Mouse (Mus musculus) gastrocnemius, postnatal 14 days (tissue): ENCODE measurements around the gene Dlgap1. TPM values are rescaled to one million over a fixed set of nuclear protein-coding genes. Genes with fewer than 3 reads are reported as not detected.

Experiments
- DNase-seq: peaks from one replicate; pipeline ENCODE4 v3.0.0; 2021; ENCODE audit warnings: mixed read lengths
- intact Hi-C: fragments of 180-260 bp; cut with DNase I; formaldehyde crosslinking; loops from one replicate; pipeline ENCODE4 v1.15.1; 2025; ENCODE audit warnings: low total_unique reads
- long read RNA-seq, 2 experiments: library from polyadenylated mRNA; stranded (forward); transcript quantifications; one replicate each; pipeline ENCODE4 v2.0.0; 2021
- total RNA-seq, 2 experiments: library from RNA; stranded (reverse); gene quantifications; 2 replicates each; pipeline ENCODE4 v1.2.3; 2021

Dlgap1 gene
- total RNA-seq = under 1 TPM; 0.40 to 0.47 TPM
- long read RNA-seq, experiment 1, partial matches to known transcripts = 0 of 1 reads
- long read RNA-seq, experiment 1, other reads (novel, unspliced or antisense) = 1 of 1 reads
- long read RNA-seq, experiment 2, partial matches to known transcripts = 0 of 1 reads
- long read RNA-seq, experiment 2, other reads (novel, unspliced or antisense) = 1 of 1 reads

DNA sequence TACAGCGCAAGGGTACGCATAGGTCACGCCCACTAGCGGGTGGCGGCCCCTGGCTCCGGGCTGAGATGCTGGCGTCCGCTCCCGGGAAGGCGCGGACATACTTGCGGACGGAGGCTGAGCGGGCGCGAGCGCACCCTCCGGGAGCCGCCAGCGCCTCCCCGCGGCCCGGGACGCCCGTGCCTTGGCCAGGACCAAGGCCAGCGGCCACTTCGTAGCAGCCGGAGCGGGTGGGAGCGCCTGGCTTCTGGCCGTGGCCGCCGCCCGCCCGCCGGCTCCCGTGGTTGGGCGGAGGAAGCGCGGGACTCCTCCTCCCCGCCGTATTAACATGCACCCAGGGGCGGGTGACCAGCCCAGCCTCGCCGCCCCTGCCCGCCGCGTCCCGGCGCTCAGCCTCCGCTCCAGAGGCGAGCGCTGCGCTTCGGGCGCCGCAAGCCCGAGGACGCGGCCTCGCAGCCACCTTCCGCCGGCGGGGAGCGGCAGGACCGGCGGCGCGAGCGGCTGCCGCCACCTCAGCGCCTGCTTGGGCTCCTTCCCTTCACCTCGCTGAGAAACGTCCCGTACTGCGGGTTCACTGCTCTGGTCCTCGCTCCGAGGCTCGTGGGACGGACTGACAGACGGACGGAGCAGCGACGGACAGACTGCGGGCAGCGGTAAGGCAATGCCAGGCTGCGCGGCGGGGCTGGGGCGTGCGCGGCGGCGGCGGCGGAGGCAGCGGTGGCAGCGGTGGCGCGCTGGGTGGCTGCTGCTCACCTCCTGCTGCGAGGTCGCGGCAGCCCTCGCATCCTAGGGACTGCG lies at the start of gene Dlgap1:
TSS of gene Dlgap1 (plus strand) at position 53 of the 795 bp plus-strand sequence.
- intact Hi-C loops = no loop called here
- DNase-seq = peak; percentile 72

DNA sequence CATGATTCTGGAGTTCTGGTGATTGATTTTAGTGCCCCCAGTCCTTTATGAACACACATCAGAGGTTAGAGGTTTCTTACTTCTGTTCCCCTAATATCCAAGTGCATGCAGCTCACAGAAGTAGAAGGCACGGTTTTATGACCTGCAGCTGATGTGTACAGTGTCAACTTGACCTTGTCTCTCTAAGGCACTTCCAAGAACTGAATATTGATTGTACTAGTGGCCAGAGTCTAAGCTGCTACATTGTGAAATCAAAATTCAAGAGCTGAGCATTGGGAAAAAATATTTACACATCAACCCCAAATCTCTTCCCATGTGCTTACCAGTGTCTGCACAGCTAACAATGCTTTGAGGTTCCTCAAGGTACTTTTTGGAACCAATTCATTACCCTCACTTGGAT lies 13.9 kb upstream of the Dlgap1 start:
- no peak for DNase-seq
- intact Hi-C loops = no loop called here

DNA sequence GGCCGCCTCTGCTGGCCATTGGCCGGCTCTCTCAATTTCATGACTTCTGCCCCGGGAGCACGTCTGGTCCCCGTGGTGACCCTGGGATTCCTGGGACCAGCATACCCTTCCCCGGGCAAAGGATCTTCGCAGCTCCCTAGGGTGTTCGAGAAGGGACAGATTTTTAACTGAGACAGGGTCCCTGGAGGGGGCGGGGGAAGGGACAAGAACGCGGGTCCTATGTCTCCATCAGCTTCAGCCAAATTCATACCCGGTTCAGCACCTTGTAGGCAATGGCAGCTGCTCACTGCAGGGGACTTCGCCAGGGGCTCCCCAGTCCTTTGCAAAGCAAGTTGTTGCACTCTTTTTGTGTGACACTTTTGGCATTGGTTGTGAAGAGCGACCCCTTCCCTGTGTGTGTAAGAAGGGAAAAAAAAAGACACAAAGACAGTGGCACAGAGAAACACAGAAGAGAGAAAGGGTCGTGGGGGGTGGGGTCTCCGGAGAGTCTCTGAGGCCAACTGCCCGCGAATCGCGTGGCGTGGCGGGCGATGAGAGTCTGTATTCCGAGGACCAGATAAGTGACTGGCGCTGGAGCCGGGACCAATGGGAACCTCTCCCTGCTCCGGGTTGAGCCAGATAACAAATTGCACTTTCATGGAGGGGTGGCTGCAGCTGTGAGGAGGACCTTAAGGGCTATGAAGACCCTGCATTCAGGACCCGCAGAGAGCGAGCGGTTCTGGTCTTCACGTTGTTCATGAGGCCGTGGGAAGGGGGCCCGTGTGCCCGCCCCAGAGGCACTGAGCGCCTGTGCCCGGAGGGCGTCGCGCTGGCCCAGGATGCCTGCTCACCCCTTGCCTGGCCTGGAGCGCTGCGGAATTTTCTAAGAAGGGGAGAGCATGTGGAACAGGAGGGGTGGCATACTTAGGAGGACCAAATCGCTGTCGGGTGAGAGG lies 1.2 kb downstream of the Dlgap1 start:
- no peak for DNase-seq
- intact Hi-C loops = no loop called here

DNA sequence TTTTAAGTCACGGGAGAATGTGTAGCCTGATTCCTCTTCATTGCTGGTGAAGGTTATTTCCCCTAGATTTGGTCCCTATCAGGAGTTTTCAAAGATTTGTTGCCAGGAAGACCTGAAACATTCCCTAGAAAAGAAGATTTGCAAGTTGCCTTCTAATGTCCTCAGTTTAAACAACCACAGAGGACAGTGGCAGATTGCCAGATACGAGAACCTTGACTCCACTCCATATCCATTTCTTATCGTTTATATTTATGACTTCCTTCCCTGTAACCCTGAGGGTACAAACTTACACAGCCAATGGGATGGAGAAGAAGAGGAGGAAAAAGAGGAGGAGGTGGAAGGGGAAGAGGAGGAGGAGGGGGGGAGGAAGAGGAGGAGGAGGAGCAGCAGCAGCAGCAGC lies 4.2 kb downstream of the Dlgap1 start:
- no peak for DNase-seq
- intact Hi-C loops = no loop called here

DNA sequence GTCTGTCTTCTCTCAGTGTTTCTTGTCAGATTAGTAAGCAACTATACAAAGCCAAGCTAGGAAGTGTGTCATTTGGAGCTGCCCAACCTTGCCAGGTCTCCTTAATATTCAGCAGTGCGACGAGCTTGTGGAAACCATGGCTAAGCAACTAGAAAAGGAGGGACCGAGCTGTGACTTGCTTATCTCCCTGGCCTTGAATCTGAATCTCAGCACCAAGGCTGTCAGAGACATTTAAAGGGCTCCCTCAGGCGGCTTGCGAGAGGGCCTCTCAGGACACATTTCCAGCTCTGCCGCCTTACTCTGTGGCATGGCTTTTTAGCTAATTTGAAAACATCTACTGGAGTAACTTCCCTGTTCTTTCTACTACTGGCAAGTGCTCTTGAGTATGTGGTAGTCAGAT lies 5.1 kb downstream of the Dlgap1 start:
- no peak for DNase-seq
- intact Hi-C loops = no loop called here

DNA sequence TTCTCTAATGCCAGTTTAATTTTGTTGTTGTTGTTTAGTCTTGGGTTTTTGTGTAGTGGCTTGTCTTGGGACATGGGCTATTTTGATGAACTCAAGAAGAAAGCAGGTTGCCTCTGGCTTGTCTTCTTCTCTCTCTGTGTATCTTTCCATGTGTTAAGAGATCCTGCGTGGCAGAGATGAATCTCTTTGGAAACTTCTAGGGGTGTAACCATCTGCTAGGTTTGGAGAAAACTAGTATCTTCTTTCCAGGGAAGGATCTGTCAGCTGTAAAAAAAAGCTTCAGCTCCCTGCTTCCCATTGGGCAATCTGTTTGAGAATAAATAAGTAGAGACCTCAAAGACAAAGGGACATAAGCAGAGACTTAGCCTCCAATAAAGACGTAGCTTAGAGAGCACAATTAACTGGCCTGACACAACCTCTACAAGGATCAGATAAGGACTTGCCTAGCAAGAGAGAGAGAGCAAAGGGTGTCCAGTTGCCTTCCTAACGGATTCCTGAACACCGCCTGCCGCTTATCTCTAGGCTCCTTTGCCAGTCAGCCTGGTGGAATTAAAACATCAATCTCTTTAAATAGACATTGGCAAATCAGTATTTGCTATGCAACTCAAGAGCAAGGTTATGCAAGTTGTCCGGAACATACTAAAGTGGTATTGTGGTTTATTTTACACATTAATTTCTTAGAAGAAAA lies 13.5 kb downstream of the Dlgap1 start:
- intact Hi-C loops = no loop called here
- no peak for DNase-seq

DNA sequence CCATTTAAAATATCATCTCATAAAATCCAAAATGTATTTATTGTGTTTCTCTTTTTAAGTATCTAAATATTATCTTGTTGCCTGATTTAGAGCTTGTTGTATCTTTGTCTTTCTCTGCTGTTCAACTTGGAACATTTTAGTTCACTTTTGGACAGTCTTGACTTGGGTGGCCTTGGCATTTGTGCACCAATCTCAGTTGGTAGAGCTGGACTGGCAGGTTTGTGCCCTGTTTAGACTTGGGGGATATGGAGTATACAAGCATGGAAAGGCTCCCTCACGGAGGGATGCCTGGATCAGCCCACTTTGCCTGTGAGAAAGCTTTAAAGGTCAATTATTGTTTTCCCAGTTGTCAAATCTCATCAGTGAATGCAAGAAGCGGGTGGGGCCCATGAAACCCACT lies 27.5 kb downstream of the Dlgap1 start:
- no peak for DNase-seq

DNA sequence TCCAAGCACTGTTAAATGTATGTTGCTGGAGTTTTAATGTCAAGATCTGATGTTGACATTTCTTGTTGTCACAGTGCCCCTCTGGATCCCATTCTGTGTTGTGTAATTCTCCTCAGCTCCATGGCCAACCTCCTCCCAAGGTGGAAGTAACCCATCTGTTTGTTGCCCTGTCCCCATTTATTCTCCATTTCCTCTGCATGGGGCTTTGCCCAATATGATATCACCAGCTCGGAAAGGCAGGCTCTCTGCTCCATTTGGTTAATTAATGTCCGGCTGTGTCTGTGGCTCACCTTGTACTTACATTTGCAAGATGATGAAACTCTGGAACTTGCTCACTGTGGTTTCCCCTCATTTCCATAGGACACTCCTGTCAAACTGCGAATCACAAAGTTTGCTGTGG lies 33.2 kb downstream of the Dlgap1 start:
- intact Hi-C loops = no loop called here
- DNase-seq = no peak

More for the DNA sequence above, 27.5 kb downstream of the Dlgap1 start:
- intact Hi-C loops = no loop called here

DNA sequence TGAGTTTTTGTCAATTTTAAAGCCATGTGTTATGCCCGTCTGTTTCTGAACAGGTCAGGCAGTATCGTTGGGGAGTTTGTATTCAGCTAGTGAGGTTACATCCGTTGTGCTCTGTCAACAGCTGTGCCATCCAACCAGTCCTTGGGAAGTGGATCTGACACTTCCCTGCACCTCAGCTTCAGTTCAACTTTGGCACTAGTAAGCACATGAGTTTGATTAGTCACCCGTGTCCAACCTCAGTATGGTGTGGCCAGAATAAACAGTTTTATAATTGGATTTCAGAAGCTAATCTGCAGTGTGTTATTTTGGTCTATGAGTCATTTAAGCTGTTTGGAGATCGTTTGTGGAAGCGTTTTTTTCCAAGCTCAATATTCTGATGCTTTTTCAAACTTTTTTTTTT lies 35.8 kb downstream of the Dlgap1 start:
- intact Hi-C loops = no loop called here
- DNase-seq = no peak

DNA sequence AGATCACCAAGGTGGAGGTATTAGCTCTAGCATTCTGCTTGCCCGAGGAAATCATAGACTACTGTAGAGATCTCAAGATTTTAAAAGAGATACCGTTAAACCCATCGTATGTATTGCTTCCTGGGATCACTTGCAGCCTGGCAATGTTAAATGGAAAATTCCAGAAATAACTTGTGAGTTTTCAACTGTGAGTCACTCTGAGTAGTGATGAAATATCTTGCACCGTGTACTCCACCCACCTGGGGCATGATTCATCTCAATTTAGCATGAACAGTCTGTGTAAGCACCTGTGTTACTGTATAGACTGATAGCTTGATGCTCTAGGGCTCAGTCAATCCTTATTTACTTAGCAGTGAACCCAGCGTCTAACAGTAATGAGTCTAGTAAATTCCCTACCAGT lies 38.7 kb downstream of the Dlgap1 start:
- intact Hi-C loops = no loop called here
- DNase-seq = no peak

DNA sequence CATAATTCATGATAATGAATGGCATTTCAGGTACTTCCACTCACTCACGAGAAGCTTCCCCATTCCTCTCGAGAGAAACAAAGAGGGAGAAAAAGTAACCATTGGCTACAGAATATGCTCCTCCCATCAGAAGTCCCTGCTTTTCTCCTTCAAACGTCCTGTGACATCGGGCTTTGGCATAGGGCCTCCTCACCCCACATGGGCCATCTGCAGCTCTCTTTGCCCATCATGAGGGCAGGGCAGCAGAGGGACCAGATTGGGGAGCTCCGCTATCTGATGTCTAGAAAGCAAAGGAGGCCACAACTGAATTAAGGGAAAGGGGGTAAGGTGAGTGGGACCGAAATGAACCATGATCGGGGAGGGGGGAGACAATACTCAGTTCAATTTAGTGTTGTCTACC lies 47.6 kb downstream of the Dlgap1 start:
- DNase-seq = no peak
- intact Hi-C loops = no loop called here

DNA sequence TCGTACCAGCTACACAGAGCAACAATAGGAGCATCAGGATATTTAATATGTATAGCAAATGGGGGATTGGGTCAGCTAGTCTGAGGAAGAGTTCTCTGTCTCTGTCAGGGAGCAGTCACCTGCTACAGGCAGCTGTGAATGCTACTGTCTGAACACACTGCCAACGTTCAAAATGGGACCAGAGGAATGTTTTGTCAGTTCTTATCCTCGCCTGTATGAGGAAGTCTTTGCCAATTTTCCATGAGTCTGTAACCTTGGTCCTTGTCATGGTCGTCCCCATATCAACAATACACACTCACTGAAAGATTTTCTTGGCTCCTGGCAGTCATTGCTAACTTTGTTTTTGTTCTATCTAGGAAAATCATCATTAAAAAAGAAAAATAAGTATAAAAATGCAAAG lies 51.5 kb downstream of the Dlgap1 start:
- intact Hi-C loops = no loop called here
- no peak for DNase-seq

DNA sequence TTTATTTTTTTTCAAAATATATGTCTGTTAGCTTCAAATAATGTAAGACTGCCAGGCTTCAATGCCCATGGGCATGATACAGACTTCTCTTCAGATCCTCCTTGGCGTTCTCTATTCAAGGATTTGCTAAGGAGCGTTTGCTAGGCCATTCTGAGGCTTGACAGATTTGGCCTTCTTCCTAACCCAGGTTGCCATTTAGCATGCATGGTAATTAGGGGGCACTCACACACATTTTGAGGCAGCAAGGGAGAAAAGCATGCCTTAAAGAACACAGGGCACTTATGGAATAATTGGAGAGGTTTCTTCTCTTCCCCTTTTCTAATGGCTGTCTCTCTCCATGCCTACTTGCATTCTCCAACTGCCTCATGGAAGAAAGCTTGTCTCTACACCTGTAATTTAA lies 53.7 kb downstream of the Dlgap1 start:
- no peak for DNase-seq
- intact Hi-C loops = no loop called here

DNA sequence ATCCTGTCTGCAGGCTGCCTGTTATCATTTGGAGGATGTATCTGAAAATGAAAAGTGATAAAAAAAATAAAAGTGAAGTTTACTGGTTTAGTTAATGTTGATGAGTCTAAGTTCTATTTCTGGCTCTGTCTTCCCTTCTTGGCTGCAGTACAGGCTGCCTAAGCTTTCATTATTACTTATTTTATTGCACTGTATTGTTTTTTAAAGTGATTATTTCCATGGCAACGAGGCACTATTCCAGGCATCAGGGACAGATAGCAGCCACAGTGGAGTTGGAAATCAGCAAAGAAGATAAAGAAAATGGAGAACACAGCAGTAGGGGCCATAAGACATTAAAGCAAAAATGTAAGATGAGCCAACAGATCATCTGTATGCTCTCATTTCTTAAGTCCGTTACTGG lies 66.0 kb downstream of the Dlgap1 start:
- intact Hi-C loops = no loop called here
- DNase-seq = no peak

DNA sequence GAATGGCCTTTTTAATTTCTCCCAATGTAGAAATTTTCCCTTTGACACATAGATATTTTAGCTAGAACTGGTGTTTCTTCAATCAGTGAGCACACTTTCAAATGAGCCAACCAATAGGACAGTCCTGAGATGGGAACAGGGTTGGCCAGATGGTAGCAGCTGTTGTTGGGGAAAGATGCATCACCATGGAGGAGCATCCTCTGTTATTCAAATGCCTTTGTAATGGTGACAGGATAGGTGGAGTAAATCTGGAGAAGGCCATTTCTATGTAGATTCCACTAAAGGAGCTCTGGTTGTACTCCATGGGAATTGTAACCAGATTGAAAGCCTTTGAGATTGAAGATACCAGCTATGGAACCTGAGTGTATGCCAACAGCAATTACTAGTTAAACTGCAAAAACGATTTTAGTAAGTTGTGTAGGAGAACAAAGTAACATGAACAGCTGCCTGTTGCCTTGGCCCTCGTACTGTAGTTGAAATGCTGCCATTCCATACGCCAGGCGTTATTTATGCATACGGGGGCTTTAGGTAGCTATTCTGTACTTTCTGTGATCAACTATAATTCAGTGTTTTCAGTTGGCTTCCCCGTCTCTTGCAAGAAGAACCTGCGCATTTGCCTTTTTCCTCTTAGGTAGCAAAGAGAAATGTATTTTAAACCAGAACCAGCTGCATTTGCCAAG lies 72.0 kb downstream of the Dlgap1 start:
- intact Hi-C loops = no loop called here
- DNase-seq = no peak

DNA sequence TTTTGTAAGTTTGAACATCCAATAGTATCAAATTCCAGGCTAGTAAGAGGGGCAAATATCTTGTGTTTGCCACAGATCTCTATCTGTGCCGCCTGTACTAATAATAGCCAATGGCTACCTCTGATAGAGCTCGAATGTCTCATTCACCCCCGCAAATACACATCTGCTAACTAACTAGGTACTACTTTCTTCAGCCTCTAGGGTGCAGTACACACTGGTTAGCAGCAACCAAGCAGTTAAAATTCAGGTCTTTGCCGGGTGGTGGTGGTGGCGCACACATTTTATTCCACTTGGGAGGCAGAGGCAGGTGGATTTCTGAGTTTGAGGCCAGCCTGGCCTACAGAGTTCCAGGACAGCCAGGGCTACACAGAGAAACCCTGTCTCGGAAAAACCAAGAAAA lies 99.4 kb downstream of the Dlgap1 start:
- DNase-seq = no peak
- intact Hi-C loops = no loop called here

DNA sequence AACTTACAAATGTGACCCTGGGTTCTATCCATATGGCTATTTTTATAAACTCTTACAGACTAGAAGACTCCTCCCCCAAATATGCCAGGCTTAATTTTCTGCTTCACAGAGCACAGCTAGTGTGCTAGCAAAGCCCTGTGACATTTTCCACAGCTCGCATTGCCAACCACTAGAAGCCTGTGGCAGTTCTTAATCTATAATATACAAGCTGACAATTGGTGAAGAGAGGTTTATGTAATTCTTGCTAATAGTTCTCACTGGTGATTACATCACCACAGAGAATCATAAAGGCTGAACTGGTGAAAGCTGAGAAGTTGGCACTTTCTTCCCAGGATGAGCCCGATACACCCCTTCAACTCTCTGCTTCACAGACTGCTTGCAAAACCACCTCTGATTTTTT lies 103.2 kb downstream of the Dlgap1 start:
- no peak for DNase-seq
- intact Hi-C loops = no loop called here

DNA sequence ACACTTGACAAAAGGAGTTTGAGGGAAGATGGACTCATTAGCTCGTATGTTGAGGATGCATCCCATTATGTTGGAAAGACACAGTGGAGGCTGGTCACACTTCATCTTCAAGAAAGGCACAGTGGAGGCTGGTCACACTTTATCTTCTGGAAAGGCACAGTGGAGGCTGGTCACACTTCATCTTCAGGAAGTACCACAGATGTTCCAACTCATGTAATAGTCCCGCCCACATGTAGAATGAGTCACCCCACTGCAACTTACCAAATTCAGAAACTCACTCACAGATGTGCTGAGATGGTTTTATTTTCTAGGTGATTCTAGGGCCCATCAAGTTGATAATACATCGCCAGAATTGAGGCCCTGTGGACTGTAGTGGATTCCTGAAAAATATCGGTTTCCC lies 119.3 kb downstream of the Dlgap1 start:
- DNase-seq = no peak
- intact Hi-C loops = no loop called here

DNA sequence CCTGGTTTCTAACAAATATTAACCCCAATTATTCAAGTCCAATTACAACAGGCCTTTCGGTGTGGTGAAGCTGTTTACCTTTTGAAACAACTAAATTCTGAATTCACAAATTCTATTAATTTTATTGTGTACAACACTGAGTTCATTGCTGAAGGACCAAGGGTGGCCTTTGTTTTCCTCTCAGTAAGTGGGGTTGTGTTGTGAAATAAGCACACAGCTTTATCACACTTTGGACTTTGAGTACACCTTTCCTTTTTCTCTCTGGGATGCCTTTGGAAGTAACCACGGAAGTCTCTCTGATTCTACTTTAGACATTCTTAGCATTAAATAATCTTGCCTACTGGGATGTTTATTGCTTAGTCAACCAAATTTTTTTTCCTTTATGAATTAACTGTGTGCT lies 121.9 kb downstream of the Dlgap1 start:
- intact Hi-C loops = no loop called here
- DNase-seq = no peak
